Comparison of ENCODE assay signal across 10 mouse cellular contexts in the genomic region with DNA sequence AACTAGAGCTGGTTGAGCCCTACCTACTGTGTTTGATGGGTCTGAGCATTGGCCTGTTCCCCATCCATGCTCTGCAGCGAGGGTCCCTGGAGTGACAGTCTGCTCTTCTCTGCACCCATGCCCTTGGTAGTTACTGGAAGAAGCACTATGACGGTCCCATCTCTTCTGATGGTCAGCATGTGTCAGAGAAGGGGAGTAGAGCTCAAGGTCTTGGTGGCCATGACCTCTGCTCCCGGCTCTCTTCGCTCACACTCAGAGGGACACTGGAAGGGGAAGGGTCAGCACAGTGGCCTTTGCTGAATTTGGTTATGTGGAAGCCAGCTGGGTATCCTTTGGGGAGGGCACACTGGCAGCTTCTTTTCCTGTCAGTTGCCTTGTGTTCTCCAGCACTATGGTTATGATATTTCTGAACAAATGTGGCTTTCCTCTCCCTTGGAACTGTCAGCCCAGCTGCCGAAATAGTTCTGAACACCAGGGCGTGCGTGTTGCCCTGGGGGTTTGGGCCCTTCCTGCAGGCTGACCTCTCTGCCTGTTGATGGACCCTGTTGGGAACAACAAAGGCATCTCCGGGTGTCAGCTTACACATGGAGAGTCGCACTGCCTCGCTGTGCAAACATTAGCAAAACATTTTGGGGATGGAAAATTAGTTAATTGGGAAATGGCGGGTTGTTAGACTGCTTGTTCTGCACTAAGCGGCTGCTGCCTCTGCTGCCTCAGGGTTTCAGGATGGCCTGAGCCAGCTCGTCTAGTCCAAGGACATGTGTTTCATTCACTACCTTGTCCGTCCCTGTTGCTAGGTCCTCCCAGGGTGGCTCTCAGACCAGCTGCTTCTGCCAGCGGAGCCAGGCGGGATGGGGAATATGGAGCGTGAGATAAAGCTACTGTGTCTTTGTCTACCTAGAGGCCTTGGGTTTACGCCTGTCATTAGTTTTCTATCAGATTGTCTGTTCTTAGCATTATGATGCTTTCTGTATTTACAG.
DNase-seq lines count a peak whose midpoint lies in the region; ATAC-seq and TF ChIP-seq lines count a peak whose summit lies in the region.
"Had no signal": no experiment of that assay in that cellular context is flagged by ENCODE, and none has a peak within 500 bp of the region (broad histone marks: within the 10 kb centered on the region; RNA-seq: fewer than 3 reads in every experiment).

No protein-coding gene starts in this region.

- no peak overlapping the region; the same call in 1 of the 2 replicates for H3K9ac ChIP-seq in hindbrain, embryonic 11.5 days (ENCODE audit: low read depth, low read length)
- H3K9ac ChIP-seq in midbrain, embryonic 14.5 days (replicated peaks; ENCODE audit: low read length): no peak overlapping the region; the same call in 1 of the 2 replicates

- peak overlapping the region; percentile 53; the same call in 1 of the 2 replicates for H3K27ac ChIP-seq in layer of hippocampus, adult 2 months
- H3K27ac ChIP-seq in hindbrain, embryonic 11.5 days (ENCODE audit: low read depth, low read length): peak overlapping the region; percentile 33; the same call in 1 of the 2 replicates
- H3K27ac ChIP-seq in midbrain, embryonic 14.5 days (replicated peaks; ENCODE audit: low read depth, low read length): peak overlapping the region; percentile 58
- no peak overlapping the region for H3K27ac ChIP-seq in thymus, adult 2 months (ENCODE audit: control insufficient read depth, insufficient read depth, low read length)

- no peaks in the 10 kb centered on the region for H3K9me3 ChIP-seq in hindbrain, embryonic 11.5 days (ENCODE audit: control insufficient read depth, low read length)
- no peaks in the 10 kb centered on the region for H3K9me3 ChIP-seq in midbrain, embryonic 14.5 days (ENCODE audit: control insufficient read depth, low read length)

- 40% methylated on average over 18 of the region's 18 CpGs for WGBS in hindbrain, embryonic 11.5 days
- WGBS in midbrain, embryonic 14.5 days: 40% methylated on average over 18 of the region's 18 CpGs
- WGBS in thymus, adult 2 months: 91% methylated on average over 18 of the region's 18 CpGs

- no peak overlapping the region for H3K4me2 ChIP-seq in hindbrain, embryonic 11.5 days (replicated peaks; ENCODE audit: low read depth, low read length)
- no peak overlapping the region for H3K4me2 ChIP-seq in midbrain, embryonic 14.5 days (ENCODE audit: low read length)

- H3K27me3 ChIP-seq in hindbrain, embryonic 11.5 days (ENCODE audit: control insufficient read depth, insufficient read depth, low read length): no peaks in the 10 kb centered on the region
- no peaks in the 10 kb centered on the region for H3K27me3 ChIP-seq in midbrain, embryonic 14.5 days (ENCODE audit: control insufficient read depth, insufficient read depth, low read length)
- H3K27me3 ChIP-seq in thymus, adult 2 months (ENCODE audit: control insufficient read depth, insufficient read depth, low read length): no peaks in the 10 kb centered on the region

- TF ChIP-seq CTCF in layer of hippocampus, adult 2 months (conservative IDR thresholded peaks at IDR 0.05): no peak
- no peak for TF ChIP-seq CTCF in brain, embryonic 14.5 days (IDR thresholded peaks at IDR 0.05; ENCODE audit: borderline replicate concordance, extremely low read depth, insufficient read depth, insufficient read length)
- TF ChIP-seq CTCF in thymus, adult 2 months (IDR thresholded peaks at IDR 0.05; ENCODE audit: borderline replicate concordance, control insufficient read depth, extremely low read depth, insufficient read depth, low read length, poor library complexity): no peak

- no peak for ATAC-seq in hindbrain, embryonic 11.5 days (ENCODE audit: low FRiP score)
- ATAC-seq in midbrain, embryonic 14.5 days (ENCODE audit: low FRiP score, low TSS enrichment): no peak

- H3K4me3 ChIP-seq in layer of hippocampus, adult 2 months: no peak overlapping the region
- H3K4me3 ChIP-seq in hindbrain, embryonic 11.5 days (ENCODE audit: low read depth, low read length): no peak overlapping the region
- no peak overlapping the region for H3K4me3 ChIP-seq in midbrain, embryonic 14.5 days (replicated peaks; ENCODE audit: low read depth, low read length)
- no peak overlapping the region for H3K4me3 ChIP-seq in thymus, adult 2 months (ENCODE audit: control insufficient read depth, insufficient read depth, low read length)

- H3K36me3 ChIP-seq in hindbrain, embryonic 11.5 days (ENCODE audit: control insufficient read depth, insufficient read depth, low read length): no peaks in the 10 kb centered on the region
- no peaks in the 10 kb centered on the region for H3K36me3 ChIP-seq in midbrain, embryonic 14.5 days (ENCODE audit: control insufficient read depth, insufficient read depth, low read length)
- H3K36me3 ChIP-seq in thymus, adult 2 months (ENCODE audit: control insufficient read depth, insufficient read depth, low read length): no peaks in the 10 kb centered on the region
- H3K36me3 ChIP-seq: G1E had no signal

- DNase-seq in layer of hippocampus, adult 2 months (ENCODE audit: low spot score in 2 of 2): no peak
- no peak for DNase-seq in layer of hippocampus, adult 9-10 months (ENCODE audit: low spot score)
- DNase-seq in brain, embryonic 14.5 days (ENCODE audit: low read depth): peak; percentile 66
- peak; percentile 35 for DNase-seq in hindbrain, embryonic 11.5 days (ENCODE audit: low spot score)
- peak; percentile 51 for DNase-seq in midbrain, embryonic 14.5 days
- DNase-seq in ovary, postnatal 14 days (ENCODE audit: low spot score): no peak
- no peak for DNase-seq in kidney, postnatal 14 days
- no peak for DNase-seq in thymus, adult 2 months
- DNase-seq: lung, postnatal 14 days had no signal

- H3K4me1 ChIP-seq in hindbrain, embryonic 11.5 days (replicated peaks; ENCODE audit: control insufficient read depth, insufficient read depth, low read length): peaks cover 23% of the 10 kb centered on the region
- H3K4me1 ChIP-seq in midbrain, embryonic 14.5 days (ENCODE audit: control insufficient read depth, insufficient read depth, low read length): peaks cover 61% of the 10 kb centered on the region
- H3K4me1 ChIP-seq in thymus, adult 2 months (replicated peaks; ENCODE audit: control insufficient read depth, insufficient read depth, low read length): no peaks in the 10 kb centered on the region

- TF ChIP-seq POLR2A in brain, embryonic 14.5 days (IDR thresholded peaks at IDR 0.05; ENCODE audit: borderline replicate concordance, extremely low read depth, insufficient read depth, insufficient read length, poor library complexity, severe bottlenecking): no peak
- TF ChIP-seq POLR2A in thymus, adult 2 months (IDR thresholded peaks at IDR 0.05; ENCODE audit: control insufficient read depth, extremely low read depth, insufficient read depth, low read length, poor library complexity): no peak

Comparison
In these comparisons a context has a peak if more than half of its experiments do, and no peak if none do; other contexts are left out.
1. DNase-seq: peak in brain, embryonic 14.5 days (single experiment), hindbrain, embryonic 11.5 days (single experiment) and midbrain, embryonic 14.5 days (single experiment); none in layer of hippocampus, adult 2 months (0 of 2), layer of hippocampus, adult 9-10 months (single experiment), ovary, postnatal 14 days (single experiment), kidney, postnatal 14 days (single experiment) and thymus, adult 2 months (single experiment).